Mouse (Mus musculus): ENCODE data around the gene Cox8a.

Gene Cox8a

DNA sequence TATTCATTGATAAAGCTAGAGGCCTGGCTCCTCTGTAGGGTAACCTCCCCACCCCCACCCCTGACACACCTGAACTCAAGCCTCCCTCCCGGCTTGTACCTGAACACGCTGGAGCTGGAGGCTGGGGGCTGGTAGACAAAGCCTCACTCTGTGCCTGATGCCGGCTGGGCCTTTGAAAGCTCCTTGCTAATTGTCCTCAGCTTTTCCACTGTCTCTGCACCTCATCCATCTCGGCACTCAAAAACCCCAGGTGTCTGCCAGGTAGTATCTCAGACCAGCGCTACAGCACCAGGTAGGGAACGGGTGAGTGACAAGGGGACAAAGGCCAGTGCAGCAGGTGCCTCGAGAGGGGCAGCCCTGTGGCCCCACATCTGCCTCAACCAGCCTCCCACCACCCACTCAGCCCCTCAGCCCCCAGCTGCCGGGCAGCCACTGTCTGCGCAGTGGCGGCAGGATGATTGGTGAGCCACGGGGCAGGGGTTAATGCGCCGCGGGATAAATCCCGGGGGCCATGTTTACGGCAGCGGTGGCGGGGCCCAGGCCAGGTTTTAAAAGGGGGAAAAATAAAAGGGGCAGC, 31.6 kb downstream of the Cox8a start:
- no peak for DNase-seq (ENCODE audit: low spot score)

DNA sequence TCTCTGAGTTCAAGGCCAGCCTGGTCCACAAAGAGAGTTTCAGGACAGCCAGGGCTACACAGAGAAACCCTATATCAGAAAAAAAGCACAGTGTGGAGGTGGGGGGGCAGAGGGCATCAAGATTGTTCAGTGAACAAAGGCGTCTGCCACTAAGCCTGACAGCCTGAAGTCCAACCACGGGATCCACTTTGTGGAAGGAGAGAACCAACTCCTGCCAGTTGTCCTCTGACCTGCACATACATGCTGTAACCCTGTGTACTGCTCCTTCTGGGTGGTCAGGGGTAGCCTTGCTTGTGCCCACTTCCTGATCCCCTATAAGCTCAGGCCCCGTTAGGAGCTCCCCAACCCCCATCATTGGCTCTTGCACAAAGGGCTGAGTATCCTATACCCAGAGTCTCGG, 32.4 kb downstream of the Cox8a start:
- no peak for DNase-seq (ENCODE audit: low spot score)

DNA sequence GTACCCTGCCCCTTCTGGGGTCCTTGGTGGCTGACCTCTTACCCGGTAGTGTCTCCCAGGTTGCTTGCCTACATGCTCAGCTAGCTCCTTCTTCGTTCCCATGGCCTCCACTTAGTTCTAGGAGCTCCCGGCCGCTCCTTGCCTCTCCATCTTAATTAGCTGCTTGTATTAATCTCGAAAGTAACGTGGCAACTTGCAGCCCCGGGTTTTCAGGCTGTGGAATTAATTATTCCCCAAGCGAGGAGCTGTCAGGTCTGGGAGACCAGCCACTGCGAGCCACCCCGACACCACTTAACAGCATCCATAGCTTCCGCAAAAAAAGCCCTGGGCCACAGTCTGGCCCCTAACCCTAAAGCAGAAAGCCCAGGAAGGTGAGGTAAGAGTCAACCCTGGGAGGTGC, 34.0 kb downstream of the Cox8a start:
- no peak for DNase-seq (ENCODE audit: low spot score)

DNA sequence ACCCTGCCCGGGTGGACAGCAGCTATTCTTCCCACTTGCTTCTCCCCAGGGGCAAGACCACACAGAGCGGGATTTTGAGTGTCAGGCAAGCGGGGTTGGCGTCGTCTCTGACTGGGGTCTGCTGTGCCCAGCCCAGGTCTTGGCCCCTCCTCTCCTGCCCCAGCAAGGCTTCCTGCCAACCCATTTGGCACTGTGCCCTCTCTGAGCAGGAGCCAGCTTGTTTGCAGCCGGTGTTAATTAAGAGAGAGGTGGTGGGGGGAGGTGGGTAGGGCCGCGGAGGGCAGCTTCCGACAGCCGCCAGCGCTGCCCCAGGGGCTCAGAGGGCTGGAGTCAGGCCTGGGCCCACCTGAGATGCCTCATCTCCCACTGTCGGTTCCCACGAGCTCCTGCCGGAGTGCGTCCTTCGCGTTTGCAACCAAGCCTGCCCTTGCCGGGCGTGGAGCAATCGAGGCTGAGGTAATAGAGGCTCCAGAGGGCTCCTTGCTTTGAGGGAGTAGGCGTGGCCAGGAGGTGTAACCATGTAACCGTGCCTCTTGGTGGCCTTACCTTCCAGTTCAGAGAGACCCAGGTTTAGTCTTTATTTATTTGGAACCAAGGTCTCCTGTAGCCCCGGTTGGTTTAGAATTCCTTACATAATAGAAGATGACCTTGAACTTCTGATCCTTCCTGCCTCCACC, 35.0 kb downstream of the Cox8a start:
- no peak for DNase-seq (ENCODE audit: low spot score)

DNA sequence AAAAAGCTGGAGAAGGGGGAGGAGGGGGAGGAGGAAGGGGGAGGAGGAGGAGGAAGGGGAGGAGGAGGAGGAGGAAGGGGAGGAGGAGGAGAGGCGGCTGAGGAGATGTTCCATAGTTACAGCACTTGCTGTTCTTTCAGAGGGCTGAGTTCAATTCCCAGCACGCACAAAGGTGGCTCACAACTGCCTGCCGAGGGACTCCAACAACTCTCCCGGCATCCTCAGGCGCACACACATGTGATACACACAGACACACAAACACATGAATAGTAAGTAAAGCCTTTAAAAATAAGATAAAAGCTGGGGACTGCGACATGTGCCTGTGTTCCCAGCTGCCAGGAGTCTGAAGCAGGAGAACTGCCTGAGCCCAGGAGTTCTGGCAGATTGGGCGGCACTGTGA, 35.9 kb downstream of the Cox8a start:
- no peak for DNase-seq (ENCODE audit: low spot score)

- DNase-seq (ENCODE audit: low spot score) = no peak
Measured at GRCm38 (mm10) chr19:7180756-7181405, 36.5 kb downstream of the Cox8a start.

DNA sequence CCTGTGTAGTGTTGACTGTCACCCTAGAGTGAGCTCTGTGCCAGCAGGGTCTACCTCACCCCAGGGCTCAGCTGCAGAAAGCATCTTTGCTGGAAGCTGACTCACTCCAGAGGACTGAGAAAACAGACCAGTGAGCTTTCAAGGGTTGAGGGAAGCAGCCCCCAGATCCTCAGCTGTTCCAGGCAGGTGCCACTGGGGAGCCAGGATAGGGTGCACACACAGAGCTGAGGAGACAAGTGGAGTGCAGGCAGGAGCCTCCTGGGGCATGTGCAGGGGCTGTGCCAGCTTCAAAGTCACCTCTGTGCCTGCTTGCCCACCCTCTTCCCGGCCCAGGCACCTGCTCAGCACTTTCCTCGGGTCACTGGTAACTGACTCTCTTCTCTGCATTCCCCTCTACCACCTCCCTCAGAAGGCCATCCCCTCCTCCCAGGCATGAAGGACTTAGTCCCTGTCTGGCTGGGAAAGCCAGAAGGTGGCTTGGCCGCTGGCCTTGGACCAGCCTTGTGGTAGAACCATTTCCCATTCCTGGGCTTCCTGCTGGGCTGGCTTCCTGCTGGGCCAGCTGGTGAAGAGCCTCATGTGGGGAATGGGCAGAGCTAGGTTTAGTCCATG, 38.5 kb downstream of the Cox8a start:
- DNase-seq (ENCODE audit: low spot score) = no peak

DNA sequence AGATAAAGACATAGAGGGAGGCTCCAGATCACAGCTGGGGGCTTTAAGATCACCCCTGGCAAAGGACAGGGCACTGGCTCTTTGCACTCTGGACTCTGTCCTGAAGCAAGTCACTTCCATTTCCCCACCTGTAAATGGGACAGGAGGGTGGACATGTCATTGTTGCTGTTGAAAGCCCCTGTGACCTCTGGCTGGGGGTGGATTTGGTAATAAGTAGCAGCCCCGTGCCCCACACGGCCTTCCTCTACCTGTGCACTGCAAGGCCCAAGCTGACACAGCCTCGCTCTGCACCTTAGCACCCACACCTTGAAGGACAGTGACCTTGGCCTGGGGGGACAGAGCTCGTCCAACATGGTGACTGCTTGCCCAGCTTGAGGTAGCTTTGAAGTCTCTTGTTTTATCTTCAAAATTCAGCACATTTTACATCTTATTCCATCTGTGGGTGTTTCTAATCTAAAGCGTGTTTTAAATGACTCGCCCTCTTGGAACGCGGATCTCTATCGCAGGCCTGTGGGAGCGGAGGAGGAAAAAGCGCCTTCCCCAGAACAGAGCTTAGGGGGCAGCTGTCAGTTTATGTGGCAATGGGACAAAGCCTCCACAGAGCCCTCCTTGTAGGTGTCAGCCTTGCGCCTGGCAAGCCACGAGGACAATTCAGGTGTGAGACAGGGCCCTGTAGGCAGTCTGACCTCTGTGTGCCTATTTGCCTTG, 39.5 kb downstream of the Cox8a start:
- no peak for DNase-seq (ENCODE audit: low spot score)

DNA sequence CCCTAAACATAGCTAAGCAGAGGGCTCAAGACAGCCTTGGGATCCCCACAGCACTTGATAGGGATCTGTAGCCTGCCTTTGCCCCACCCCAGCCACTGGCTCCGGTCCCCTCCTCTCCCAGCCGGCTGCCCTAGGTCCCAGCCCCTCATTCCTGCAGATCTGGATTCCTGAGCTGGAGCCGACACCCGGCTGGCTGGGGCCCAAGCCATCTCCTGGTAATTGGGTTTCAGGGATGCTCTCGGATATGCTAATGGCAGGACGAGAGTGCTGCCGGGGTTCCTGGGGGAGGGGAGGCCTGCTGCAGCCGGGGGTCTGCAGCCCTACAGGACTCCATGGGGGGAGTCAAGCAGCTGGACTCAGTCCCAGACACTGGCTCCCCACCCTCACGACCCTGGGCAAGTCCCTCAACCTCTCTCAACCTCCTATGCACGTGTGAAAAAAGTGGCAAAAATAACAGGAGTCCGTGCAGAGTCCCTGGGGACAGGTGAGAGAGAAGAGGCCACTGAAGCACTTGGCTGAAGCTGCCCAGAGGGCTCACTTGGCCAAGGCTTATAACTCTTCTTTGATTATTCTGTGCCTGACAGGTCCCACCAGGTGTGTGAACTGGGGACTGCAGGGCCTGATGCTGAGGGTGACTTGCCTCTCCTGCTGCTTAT, 41.2 kb downstream of the Cox8a start:
- DNase-seq (ENCODE audit: low spot score) = no peak

- DNase-seq (ENCODE audit: low spot score) = no peak
Measured at GRCm38 (mm10) chr19:7172051-7172866, 45.2 kb downstream of the Cox8a start.

DNA sequence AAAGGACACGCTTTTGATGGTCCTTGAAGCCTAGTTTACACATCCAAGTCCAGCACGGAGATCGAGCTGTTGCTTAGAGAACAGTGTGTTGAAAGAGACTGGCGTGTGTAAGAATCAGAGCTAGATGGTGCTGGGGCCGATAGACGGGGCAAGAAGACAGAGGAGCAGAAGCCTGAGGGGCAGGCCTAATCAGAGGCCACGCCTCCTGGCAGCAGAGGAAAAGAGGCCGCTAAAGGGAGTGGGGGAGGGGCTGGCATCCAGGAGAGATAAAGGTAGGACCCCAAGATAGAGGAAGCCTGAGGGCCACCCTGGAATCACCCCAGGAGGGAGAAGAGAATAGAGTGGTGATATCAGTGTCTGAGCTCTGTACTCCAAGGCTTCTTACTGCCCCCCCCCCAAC, 46.0 kb downstream of the Cox8a start:
- DNase-seq (ENCODE audit: low spot score) = no peak

GRCm38 (mm10) chr19:7170916-7171315, 46.5 kb downstream of the Cox8a start:
- DNase-seq (ENCODE audit: low spot score) = no peak

DNA sequence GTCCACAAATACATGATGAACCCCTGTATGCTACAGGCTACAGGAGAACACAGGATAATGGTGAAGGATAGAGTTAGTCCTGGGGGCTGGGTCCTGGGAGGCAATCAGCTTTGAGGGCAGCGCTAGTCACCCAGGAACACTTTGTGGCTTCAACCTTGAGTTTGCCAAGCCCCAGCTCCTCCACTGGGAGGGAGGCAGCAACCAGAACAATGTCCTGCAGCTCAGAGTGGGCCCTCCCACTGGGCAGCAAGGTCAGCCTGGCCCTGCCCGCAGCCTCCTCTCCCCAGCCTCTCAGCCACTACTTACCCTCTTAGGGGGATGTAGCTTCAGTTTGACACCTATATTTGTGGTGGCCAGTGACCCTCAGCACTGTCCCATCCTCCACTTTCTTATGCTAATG, 49.0 kb downstream of the Cox8a start:
- no peak for DNase-seq (ENCODE audit: low spot score)

GRCm38 (mm10) chr19:7166767-7167166, 50.6 kb downstream of the Cox8a start:
- DNase-seq (ENCODE audit: low spot score) = no peak

DNA sequence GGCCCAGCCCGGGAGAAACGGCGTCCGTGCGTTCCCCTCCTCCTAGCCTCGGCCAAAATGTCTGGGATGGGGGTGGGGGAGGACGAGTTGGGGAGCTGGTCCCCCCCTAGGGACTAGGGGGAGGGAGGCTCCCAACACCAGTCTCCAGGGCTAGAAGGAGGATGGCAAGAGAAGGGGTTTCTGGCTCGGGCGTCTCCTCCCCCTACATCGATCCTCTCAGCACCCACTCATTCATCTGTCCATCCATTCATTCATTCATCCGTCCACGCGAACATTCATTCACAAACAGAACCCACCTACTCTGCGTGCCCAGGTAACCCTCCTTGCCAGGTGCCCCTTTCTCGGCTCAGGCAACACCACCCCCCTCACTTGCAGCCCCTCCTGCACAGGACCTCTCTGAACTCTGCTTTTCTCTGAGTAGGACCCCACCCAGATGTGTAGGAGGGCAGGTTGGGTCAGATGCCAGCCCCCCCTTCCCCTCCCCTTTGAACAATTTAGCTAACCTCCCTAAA, 51.2 kb downstream of the Cox8a start:
- DNase-seq (ENCODE audit: low spot score) = no peak

GRCm38 (mm10) chr19:7165509-7166199, 51.8 kb downstream of the Cox8a start:
- DNase-seq (ENCODE audit: low spot score) = no peak
